Mouse (Mus musculus): Measurements from ENCODE around the gene Acr.

The Acr gene

GRCm38 (mm10) chr15:89568114-89568513 lies at the start of gene Acr:
Acr (plus strand) TSS chr15:89568326.
- no peak for DNase-seq (ENCODE audit: low spot score in 2 of 2)

- no peak for DNase-seq (ENCODE audit: low spot score in 2 of 2)
Observed at GRCm38 (mm10) chr15:89521951-89522350, 46.2 kb upstream of the Acr start.

- DNase-seq (ENCODE audit: low spot score in 2 of 2): no peak
Observed at GRCm38 (mm10) chr15:89522566-89523282, 45.4 kb upstream of the Acr start.

- DNase-seq (ENCODE audit: low spot score in 2 of 2): no peak
Observed at GRCm38 (mm10) chr15:89523283-89523832, 44.8 kb upstream of the Acr start.

- DNase-seq (ENCODE audit: low spot score in 2 of 2): no peak
Observed at GRCm38 (mm10) chr15:89524001-89524571, 44.0 kb upstream of the Acr start.

- no peak for DNase-seq (ENCODE audit: low spot score in 2 of 2)
Observed at GRCm38 (mm10) chr15:89524611-89525415, 43.3 kb upstream of the Acr start.

- DNase-seq (ENCODE audit: low spot score in 2 of 2): no peak
Observed at GRCm38 (mm10) chr15:89525464-89525863, 42.7 kb upstream of the Acr start.

GRCm38 (mm10) chr15:89525896-89526295 lies 42.2 kb upstream of the Acr start:
- no peak for DNase-seq (ENCODE audit: low spot score in 2 of 2)

GRCm38 (mm10) chr15:89526776-89527325 lies 41.3 kb upstream of the Acr start:
- no peak for DNase-seq (ENCODE audit: low spot score in 2 of 2)

GRCm38 (mm10) chr15:89527466-89527865 lies 40.7 kb upstream of the Acr start:
- no peak for DNase-seq (ENCODE audit: low spot score in 2 of 2)

GRCm38 (mm10) chr15:89528201-89528850 lies 39.8 kb upstream of the Acr start:
- peak; percentile 28 to 39 for DNase-seq (ENCODE audit: low spot score in 2 of 2)

GRCm38 (mm10) chr15:89528923-89529322 lies 39.2 kb upstream of the Acr start:
- DNase-seq (ENCODE audit: low spot score in 2 of 2): no peak

- DNase-seq (ENCODE audit: low spot score in 2 of 2): peak in 1 of 2 experiments; percentile 32
Observed at GRCm38 (mm10) chr15:89530336-89530735, 37.8 kb upstream of the Acr start.

GRCm38 (mm10) chr15:89531399-89531798 lies 36.7 kb upstream of the Acr start:
- no peak for DNase-seq (ENCODE audit: low spot score in 2 of 2)

- no peak for DNase-seq (ENCODE audit: low spot score in 2 of 2)
Observed at GRCm38 (mm10) chr15:89532026-89532923, 35.9 kb upstream of the Acr start.

GRCm38 (mm10) chr15:89532924-89533842 lies 34.9 kb upstream of the Acr start:
- no peak for DNase-seq (ENCODE audit: low spot score in 2 of 2)

- DNase-seq (ENCODE audit: low spot score in 2 of 2): no peak
Observed at GRCm38 (mm10) chr15:89533843-89534207, 34.3 kb upstream of the Acr start.

- DNase-seq (ENCODE audit: low spot score in 2 of 2): no peak
Observed at GRCm38 (mm10) chr15:89544171-89544570, 24.0 kb upstream of the Acr start.

- no peak for DNase-seq (ENCODE audit: low spot score in 2 of 2)
Observed at GRCm38 (mm10) chr15:89547321-89547720, 20.8 kb upstream of the Acr start.
